Mouse (Mus musculus): ENCODE measurements around the gene Klhl36. TPM values are rescaled to one million over a fixed set of nuclear protein-coding genes. Genes with fewer than 3 reads are reported as not detected.
A peak's percentile ranks its signal among the peaks of the same experiment; 100 is the strongest.
"Not testable (repeated sequence)": the region's sequence is repeated elsewhere in the genome, so short reads cannot be mapped to it uniquely, and the experiment has no call there.

The Klhl36 gene
- polyA plus RNA-seq, 1 experiment from 2014 or later = 12.2 TPM

GRCm38 (mm10) chr8:119837553-119838071 is 24.5 kb upstream of the Klhl36 start:
- peaks cover 70% of the 10 kb centered on the region for H3K4me1 ChIP-seq
- H3K27ac ChIP-seq = peak overlapping the region; percentile 67; the same call in 1 of the 2 replicates
- ATAC-seq (ENCODE audit: low FRiP score) = no peak
- H3K9ac ChIP-seq = peak overlapping the region; percentile 60
- H3K36me3 ChIP-seq = 0 out of 2 replicates have a peak, but pooled peaks cover 7% of the 10 kb centered on the region
- H3K4me2 ChIP-seq (replicated peaks) = peak overlapping the region; percentile 87
- no peaks in the 10 kb centered on the region for H3K9me3 ChIP-seq (replicated peaks)
- H3K4me3 ChIP-seq = peak overlapping the region; percentile 71
- H3K27me3 ChIP-seq = no peaks in the 10 kb centered on the region
- 39% methylated on average over 10 of the region's 10 CpGs for WGBS

GRCm38 (mm10) chr8:119838100-119838982 is 23.7 kb upstream of the Klhl36 start:
- peaks cover 63% of the 10 kb centered on the region for H3K4me1 ChIP-seq
- WGBS = 69% methylated on average over 19 of the region's 19 CpGs
- H3K9ac ChIP-seq = peak overlapping the region; percentile 78
- 0 out of 2 replicates have a peak, but pooled peaks cover 7% of the 10 kb centered on the region for H3K36me3 ChIP-seq
- no peaks in the 10 kb centered on the region for H3K9me3 ChIP-seq (replicated peaks)
- H3K4me2 ChIP-seq (replicated peaks) = peak overlapping the region; percentile 87
- H3K27ac ChIP-seq = peak overlapping the region; percentile 86
- no peak for ATAC-seq (ENCODE audit: low FRiP score)
- no peaks in the 10 kb centered on the region for H3K27me3 ChIP-seq
- H3K4me3 ChIP-seq = peak overlapping the region; percentile 71

- peak overlapping the region; percentile 78 for H3K9ac ChIP-seq
- no peaks in the 10 kb centered on the region for H3K9me3 ChIP-seq (replicated peaks)
- H3K4me2 ChIP-seq (replicated peaks) = peak overlapping the region; percentile 87
- 0 out of 2 replicates have a peak, but pooled peaks cover 7% of the 10 kb centered on the region for H3K36me3 ChIP-seq
- WGBS = 71% methylated on average over 4 of the region's 4 CpGs
- peak overlapping the region; percentile 86 for H3K27ac ChIP-seq
- H3K27me3 ChIP-seq = no peaks in the 10 kb centered on the region
- peak overlapping the region; percentile 71 for H3K4me3 ChIP-seq
- H3K4me1 ChIP-seq = peaks cover 56% of the 10 kb centered on the region
- ATAC-seq (ENCODE audit: low FRiP score) = no peak
Observed at GRCm38 (mm10) chr8:119838983-119839340, 23.1 kb upstream of the Klhl36 start.

- H3K9me3 ChIP-seq (replicated peaks) = no peaks in the 10 kb centered on the region
- H3K36me3 ChIP-seq = 0 out of 2 replicates have a peak, but pooled peaks cover 7% of the 10 kb centered on the region
- H3K27ac ChIP-seq = peak overlapping the region; percentile 86
- no peaks in the 10 kb centered on the region for H3K27me3 ChIP-seq
- peak overlapping the region; percentile 78 for H3K9ac ChIP-seq
- peak overlapping the region; percentile 87 for H3K4me2 ChIP-seq (replicated peaks)
- 10% methylated on average over 14 of the region's 14 CpGs for WGBS
- no peak for ATAC-seq (ENCODE audit: low FRiP score)
- peaks cover 56% of the 10 kb centered on the region for H3K4me1 ChIP-seq
- peak overlapping the region; percentile 71 for H3K4me3 ChIP-seq
Observed at GRCm38 (mm10) chr8:119839419-119840021, 22.5 kb upstream of the Klhl36 start.

- ATAC-seq (ENCODE audit: low FRiP score) = peak; percentile 92
- Histone ChIP-seq H3K9ac (peak within 1 kb of the TSS; percentile 78), H3K9me3 (replicated peaks) (no peaks in the 10 kb centered on the region), H3K4me3 (peak within 1 kb of the TSS; percentile 71), H3K27ac (peak within 1 kb of the TSS; percentile 86), H3K36me3 (0 out of 2 replicates have a peak, but pooled peaks cover 4% of the 10 kb centered on the region), H3K27me3 (no peaks in the 10 kb centered on the region), H3K4me2 (replicated peaks) (peak within 1 kb of the TSS; percentile 87), H3K4me1 (peaks cover 50% of the 10 kb centered on the region)
- WGBS = under 1% methylated on average over 56 of the region's 57 CpGs
Observed at GRCm38 (mm10) chr8:119840275-119840808, 21.7 kb upstream of the Klhl36 start, which contains the start of gene Cotl1. Cotl1 (minus strand) TSS chr8:119840544.

- Histone ChIP-seq H3K4me2 (replicated peaks) (peak overlapping the region; percentile 87), H3K27ac (peak overlapping the region; percentile 86), H3K36me3 (no peaks in the 10 kb centered on the region), H3K4me3 (peak overlapping the region; percentile 71), H3K27me3 (no peaks in the 10 kb centered on the region), H3K9ac (peak overlapping the region; percentile 78), H3K9me3 (replicated peaks) (no peaks in the 10 kb centered on the region), H3K4me1 (peaks cover 45% of the 10 kb centered on the region)
- 7% methylated on average over 8 of the region's 8 CpGs for WGBS
- no peak; the same call in 1 of the 2 replicates for ATAC-seq (ENCODE audit: low FRiP score)
Observed at GRCm38 (mm10) chr8:119840905-119841411, 21.1 kb upstream of the Klhl36 start.

- WGBS = 0% methylated on average over 4 of the region's 4 CpGs
- H3K4me3 ChIP-seq = no peak overlapping the region
- no peak overlapping the region for H3K4me2 ChIP-seq (replicated peaks)
- H3K27me3 ChIP-seq = no peaks in the 10 kb centered on the region
- H3K9ac ChIP-seq = no peak overlapping the region
- no peaks in the 10 kb centered on the region for H3K36me3 ChIP-seq
- no peak overlapping the region for H3K27ac ChIP-seq
- no peaks in the 10 kb centered on the region for H3K9me3 ChIP-seq (replicated peaks)
- peaks cover 20% of the 10 kb centered on the region for H3K4me1 ChIP-seq
- ATAC-seq (ENCODE audit: low FRiP score) = no peak
Observed at GRCm38 (mm10) chr8:119843444-119843843, 18.6 kb upstream of the Klhl36 start.

GRCm38 (mm10) chr8:119844577-119844976 is 17.5 kb upstream of the Klhl36 start:
- no peak for ATAC-seq (ENCODE audit: low FRiP score)
- no peak overlapping the region for H3K4me2 ChIP-seq (replicated peaks)
- H3K27me3 ChIP-seq = no peaks in the 10 kb centered on the region
- 0 out of 2 replicates have a peak, but pooled peaks cover 2% of the 10 kb centered on the region for H3K9me3 ChIP-seq (replicated peaks)
- 55% methylated on average over 8 of the region's 8 CpGs for WGBS
- no peaks in the 10 kb centered on the region for H3K36me3 ChIP-seq
- no peak overlapping the region for H3K4me3 ChIP-seq
- H3K9ac ChIP-seq = no peak overlapping the region
- peaks cover 9% of the 10 kb centered on the region for H3K4me1 ChIP-seq
- H3K27ac ChIP-seq = no peak overlapping the region

- H3K4me2 ChIP-seq (replicated peaks); H3K27me3 ChIP-seq; H3K36me3 ChIP-seq; H3K9ac ChIP-seq; H3K4me1 ChIP-seq; ATAC-seq (ENCODE audit: low FRiP score); H3K9me3 ChIP-seq (replicated peaks); H3K27ac ChIP-seq; H3K4me3 ChIP-seq: not testable (repeated sequence)
- 83% methylated on average over 7 of the region's 7 CpGs for WGBS
Observed at GRCm38 (mm10) chr8:119845741-119846140, 16.3 kb upstream of the Klhl36 start.

GRCm38 (mm10) chr8:119847232-119847922 is 14.7 kb upstream of the Klhl36 start:
- Histone ChIP-seq H3K4me2 (replicated peaks) (no peak overlapping the region), H3K9me3 (replicated peaks) (0 out of 2 replicates have a peak, but pooled peaks cover 3% of the 10 kb centered on the region), H3K27me3 (no peaks in the 10 kb centered on the region), H3K9ac (no peak overlapping the region), H3K4me3 (no peak overlapping the region), H3K36me3 (no peaks in the 10 kb centered on the region), H3K27ac (no peak overlapping the region), H3K4me1 (no peaks in the 10 kb centered on the region)
- ATAC-seq (ENCODE audit: low FRiP score) = no peak
- 89% methylated on average over 16 of the region's 16 CpGs for WGBS

GRCm38 (mm10) chr8:119853521-119853920 is 8.5 kb upstream of the Klhl36 start:
- WGBS = 60% methylated on average over 8 of the region's 8 CpGs
- Histone ChIP-seq H3K4me3 (no peak overlapping the region), H3K4me2 (replicated peaks) (no peak overlapping the region), H3K27ac (no peak overlapping the region), H3K9me3 (replicated peaks) (0 out of 2 replicates have a peak, but pooled peaks cover 3% of the 10 kb centered on the region), H3K9ac (no peak overlapping the region), H3K27me3 (no peaks in the 10 kb centered on the region; the same call in 1 of the 2 replicates), H3K36me3 (no peaks in the 10 kb centered on the region), H3K4me1 (0 out of 2 replicates have a peak, but pooled peaks cover 3% of the 10 kb centered on the region)
- ATAC-seq (ENCODE audit: low FRiP score) = no peak

All from hindbrain, embryonic 12.5 days (tissue).